Mouse (Mus musculus) thymus, postnatal 25 days (tissue): Measurements from ENCODE around the gene Gm21170.
"Not testable (repeated sequence)": the region's sequence is repeated elsewhere in the genome, so short reads cannot be mapped to it uniquely, and the experiment has no call there.

Experiments used
- DNase-seq: peaks from one replicate; pipeline ENCODE4 v3.0.0; 2022

Gm21170 gene

GRCm38 (mm10) chrY:47690998-47691397 is at the start of gene Gm21170:
Gene Gm21170, minus strand, starts transcription at chrY:47691098.
- not testable (repeated sequence) for DNase-seq
